Mouse (Mus musculus) megakaryocyte-erythroid progenitor cell, adult 5-6 weeks (primary cell): ENCODE measurements around the gene Pbx1. TPM values are rescaled to one million over a fixed set of nuclear protein-coding genes. Genes with fewer than 3 reads are reported as not detected.

Experiments used
- ATAC-seq: replicated peaks from 2 replicates; pipeline ENCODE4 v1.8.0; 2016; ENCODE audit warnings: mild to moderate bottlenecking, inconsistent platforms; ENCODE audit not compliant: severe bottlenecking, poor library complexity, low FRiP score, low TSS enrichment
- total RNA-seq, 2 experiments: library from RNA; stranded (forward) in 1 of 2; stranded (reverse) in 1 of 2; fragments of 200-1000, 215-1000 nt in 1 of 2; fragments of >200 nt in 1 of 2; fragmentation: Nextera tagmentation in 1 of 2; gene quantifications; 2 replicates each; pipeline ENCODE4 v1.2.3; 2014 to 2017

Pbx1 gene
- total RNA-seq, 2 experiments from 2014 or later = 6.9 to 11.0 TPM

DNA sequence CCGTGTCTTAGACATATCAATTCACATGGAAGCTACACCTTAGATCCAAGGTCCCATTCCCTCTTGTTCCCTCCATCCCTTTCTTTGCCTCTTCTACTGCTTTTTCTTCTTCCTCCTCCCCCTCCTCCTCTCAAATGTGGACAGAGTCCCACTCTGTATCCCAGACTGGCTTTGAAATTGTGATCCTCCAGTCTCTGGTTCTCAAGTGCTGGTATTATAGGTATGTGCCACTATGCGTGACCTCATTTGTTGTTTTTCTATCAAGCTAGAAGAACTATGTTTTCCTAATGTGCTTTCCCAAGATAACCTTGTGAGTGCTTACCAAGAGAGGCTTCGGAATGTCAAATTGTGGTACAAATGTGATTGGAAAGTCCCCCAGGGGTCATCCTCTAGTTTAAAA lies 267.1 kb downstream of the Pbx1 start:
- no peak for ATAC-seq

DNA sequence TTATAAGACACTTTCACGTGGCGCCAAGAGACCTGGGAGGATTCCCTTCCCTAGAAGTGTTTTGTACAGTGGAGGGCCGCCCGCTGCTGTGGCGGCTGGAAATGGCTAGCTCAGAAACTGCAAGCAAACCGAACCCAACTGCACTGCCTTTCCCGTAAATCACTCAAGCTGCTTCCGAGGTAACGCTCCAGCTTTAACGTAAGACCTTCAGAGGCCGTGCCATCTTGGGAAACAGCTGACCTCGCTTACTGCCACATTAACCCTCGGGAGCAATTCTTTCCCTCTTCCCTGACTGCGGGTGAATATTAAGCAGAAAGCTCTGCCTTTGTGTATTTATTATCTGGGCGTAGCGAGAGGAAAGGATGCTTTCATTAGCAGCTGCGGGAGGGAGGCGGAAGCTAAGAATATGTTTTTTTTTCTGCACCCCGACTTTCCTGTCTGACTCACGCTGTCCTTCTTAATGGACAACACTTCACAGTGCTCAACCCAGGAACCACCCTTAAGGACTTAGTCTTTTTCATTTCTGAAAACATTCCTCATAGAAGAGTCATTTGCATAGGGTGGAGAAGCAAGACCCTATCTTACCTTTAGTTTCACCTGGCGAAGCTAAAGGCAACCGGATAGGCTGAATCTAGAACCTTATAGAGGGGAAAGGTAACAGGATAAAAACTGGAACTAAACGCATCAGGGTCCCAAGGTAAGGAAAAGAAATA lies 268.4 kb downstream of the Pbx1 start:
- no peak for ATAC-seq

DNA sequence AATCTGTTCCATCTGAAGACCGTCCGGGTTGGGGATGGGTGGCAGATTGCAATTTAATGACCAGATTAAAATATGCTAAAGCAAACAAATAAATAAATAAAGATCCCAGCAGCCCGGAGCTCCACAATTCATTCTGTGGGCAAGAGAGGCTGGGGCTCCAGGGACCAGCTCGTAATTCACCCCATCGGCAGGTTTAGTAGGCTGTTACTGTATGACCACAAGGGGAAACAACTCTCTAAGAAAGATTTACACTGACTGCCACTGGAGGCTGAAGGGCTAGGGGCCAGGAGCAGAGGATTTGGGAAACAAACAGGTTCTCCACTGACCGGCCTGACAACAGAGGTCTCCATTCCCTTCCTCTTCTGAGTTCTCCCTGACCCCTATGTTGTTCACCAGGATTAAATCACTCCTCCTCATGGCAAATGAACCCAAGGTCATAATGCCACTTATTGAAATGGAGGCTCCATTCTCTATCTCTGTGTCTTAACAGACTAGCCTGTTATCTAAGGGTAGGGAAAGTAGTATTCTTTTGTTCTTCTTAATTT lies 292.9 kb downstream of the Pbx1 start:
- no peak for ATAC-seq

DNA sequence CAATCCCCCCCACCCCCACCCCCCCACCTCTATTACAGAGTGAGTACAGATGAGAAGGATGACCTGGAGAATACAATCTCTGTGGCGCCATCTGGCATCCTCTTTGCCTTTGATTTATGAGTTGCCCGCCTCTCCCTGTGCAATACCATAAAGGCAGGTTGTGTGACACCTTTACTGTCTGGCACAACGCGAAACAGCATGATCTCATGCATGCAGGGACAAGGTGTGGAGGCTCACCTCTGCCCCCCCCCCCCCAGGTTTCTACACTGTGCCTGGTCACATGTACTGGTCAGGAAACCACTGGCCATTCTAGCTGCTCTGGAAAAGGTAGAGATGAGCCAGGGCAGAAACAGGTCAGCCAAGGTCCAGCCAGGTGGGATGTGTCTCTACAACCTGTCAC lies 293.4 kb downstream of the Pbx1 start:
- no peak for ATAC-seq

- no peak for ATAC-seq
These were observed 294.2 kb downstream of the Pbx1 start for GRCm38 (mm10) chr1:168137890-168138289.

- no peak for ATAC-seq
These were observed 296.5 kb downstream of the Pbx1 start for GRCm38 (mm10) chr1:168135545-168135944.

- no peak for ATAC-seq
These were observed 298.4 kb downstream of the Pbx1 start for GRCm38 (mm10) chr1:168133696-168134095.

- no peak for ATAC-seq
These were observed 304.1 kb downstream of the Pbx1 start for GRCm38 (mm10) chr1:168128004-168128403.

DNA sequence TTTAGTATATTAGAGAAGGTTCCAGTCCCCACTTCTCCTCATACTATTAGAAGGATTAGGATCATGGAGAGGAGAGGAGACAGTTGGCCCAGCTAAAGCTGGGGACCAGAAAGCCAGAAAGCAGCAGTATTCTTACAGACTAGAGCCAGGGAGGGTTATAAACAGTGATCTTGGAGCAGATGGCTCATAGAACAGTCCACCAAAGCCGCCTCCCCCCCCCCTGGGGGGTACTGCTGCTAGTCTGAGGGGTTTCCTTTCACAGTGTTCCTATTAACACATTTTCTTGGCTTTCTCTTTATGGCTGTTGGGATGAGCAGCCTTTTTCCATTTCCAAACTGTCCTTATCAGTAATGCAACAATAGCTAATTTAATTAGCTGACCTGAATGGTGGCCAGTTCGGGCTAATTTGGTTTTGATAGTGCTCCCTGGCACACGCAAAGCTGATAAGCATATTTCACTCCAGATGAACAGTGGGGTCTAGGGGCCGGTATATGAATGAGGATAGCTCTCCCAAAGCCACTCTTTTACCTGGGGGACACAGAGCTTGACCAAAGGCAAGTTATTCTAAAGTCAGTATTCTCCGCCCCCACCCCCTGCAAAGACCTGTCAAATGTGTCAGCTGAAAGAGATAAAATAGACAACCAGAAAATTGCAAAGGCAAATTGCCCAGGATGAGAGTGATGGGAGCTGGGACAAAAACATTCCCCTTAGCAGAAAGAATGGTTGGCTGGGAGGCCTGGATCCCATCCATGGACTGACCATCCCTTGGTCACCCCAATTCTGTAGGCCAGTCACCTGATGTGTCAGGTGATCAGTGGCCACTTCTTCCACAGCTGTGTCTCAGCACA lies 307.2 kb downstream of the Pbx1 start:
- ATAC-seq = no peak

- no peak for ATAC-seq
These were observed 314.0 kb downstream of the Pbx1 start for GRCm38 (mm10) chr1:168118077-168118476.

DNA sequence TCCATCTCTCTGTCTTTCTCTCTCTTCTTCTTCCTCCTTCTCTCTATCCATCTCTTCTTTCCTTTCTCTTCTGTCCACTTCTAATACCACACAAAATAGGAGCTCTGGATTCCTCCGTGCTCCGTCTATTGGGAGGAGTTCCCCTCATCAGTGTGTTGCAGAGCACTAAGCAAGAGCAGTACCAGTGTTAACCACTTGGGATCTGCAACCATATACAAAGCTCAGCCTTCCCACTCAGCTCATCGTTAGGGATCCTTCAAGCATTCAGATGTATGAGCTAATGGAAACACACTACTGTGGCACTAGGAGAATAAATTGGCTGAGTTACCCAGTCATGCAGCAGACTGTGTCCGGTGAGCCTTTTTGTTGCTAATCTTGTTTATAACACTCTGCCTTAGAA lies 314.7 kb downstream of the Pbx1 start:
- no peak for ATAC-seq

- ATAC-seq = no peak
These were observed 322.3 kb downstream of the Pbx1 start for GRCm38 (mm10) chr1:168109797-168110196.

GRCm38 (mm10) chr1:168103821-168104220 lies 328.2 kb downstream of the Pbx1 start:
- no peak for ATAC-seq

DNA sequence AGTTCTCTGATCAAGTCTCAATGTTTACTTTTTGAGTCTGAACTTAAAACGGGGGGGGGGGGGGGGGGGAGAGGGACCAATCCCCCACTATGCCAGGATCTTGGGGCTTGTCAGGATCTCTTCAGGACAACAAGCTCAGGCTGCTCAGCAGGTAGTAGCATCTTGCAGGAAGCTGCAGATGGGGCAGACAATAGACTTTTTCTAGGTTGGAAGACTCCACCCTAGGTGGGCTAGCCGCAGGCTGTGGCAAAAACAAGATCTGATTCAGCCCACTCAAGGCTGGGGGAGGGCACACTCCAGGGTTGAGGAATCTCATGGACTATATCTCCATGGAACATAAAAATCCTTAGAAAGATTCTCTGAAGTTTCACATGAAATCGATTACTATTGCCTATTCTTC lies 330.6 kb downstream of the Pbx1 start:
- no peak for ATAC-seq

GRCm38 (mm10) chr1:168098806-168099205 lies 333.3 kb downstream of the Pbx1 start:
- no peak for ATAC-seq

GRCm38 (mm10) chr1:168094671-168095070 lies 337.4 kb downstream of the Pbx1 start:
- ATAC-seq = no peak

- ATAC-seq = no peak
These were observed 339.0 kb downstream of the Pbx1 start for GRCm38 (mm10) chr1:168093044-168093443.

GRCm38 (mm10) chr1:168091627-168092026 lies 340.4 kb downstream of the Pbx1 start:
- no peak for ATAC-seq

GRCm38 (mm10) chr1:168088680-168089079 lies 343.4 kb downstream of the Pbx1 start:
- ATAC-seq = no peak

DNA sequence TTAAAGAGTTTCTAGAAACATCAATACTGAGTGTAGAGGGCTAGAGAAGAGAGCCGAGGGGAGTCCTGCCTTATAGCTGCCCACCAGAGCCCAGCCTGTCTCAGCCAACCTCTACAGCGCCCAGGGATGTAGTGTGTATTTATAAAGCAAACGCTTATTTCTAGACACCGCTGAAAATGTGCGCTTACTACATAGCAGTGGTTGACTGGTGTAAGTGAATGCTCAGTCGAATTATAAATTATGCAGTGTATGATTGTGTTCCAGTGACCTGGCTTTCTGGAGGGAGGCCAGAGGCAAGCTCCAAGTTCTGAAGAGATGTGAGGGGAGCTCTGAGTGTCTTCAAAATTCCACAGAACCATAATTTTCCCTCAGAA lies 352.7 kb downstream of the Pbx1 start:
- ATAC-seq = no peak
